Mouse (Mus musculus) olfactory bulb, adult 2 months (tissue): Measurements from ENCODE around the gene Patl1.

Experiments
- CTCF ChIP-seq: fragments of 200-500 bp; IDR thresholded peaks from 2 replicates; pipeline ENCODE4 v1.5.1; 2012; ENCODE audit warnings: low read depth, mild to moderate bottlenecking, low read length, moderate library complexity; ENCODE audit not compliant: insufficient read depth
- POLR2A ChIP-seq: fragments of 200-500 bp; IDR thresholded peaks from 2 replicates; pipeline ENCODE4 v1.6.1; 2012; ENCODE audit warnings: mild to moderate bottlenecking, low read depth, low read length, moderate library complexity; ENCODE audit not compliant: insufficient read depth

DNA sequence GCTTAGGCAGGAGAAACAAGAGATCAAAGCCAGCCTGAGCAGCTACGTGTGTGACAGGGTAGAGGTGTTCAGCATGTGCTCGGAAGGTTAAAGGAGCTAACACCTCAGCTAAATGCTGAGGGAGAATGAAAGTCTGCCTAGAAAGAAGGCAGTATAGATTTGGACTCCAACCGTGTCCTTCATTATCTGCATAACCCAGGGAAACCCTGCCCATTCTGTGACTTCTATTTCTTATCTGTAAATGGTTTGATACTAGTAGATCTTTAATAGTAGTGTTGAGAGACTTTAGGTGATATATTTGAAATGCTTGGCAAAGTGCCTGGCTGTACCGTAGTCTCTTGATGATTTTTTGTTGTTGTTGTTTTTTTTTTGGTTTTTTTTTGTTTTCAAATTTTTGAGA is 63.5 kb downstream of the Patl1 start:
- no peak for TF ChIP-seq POLR2A
- no peak for TF ChIP-seq CTCF
